Mouse (Mus musculus) heart, adult 2 months (tissue): ENCODE data around the gene Clspn. TPM values are rescaled to one million over a fixed set of nuclear protein-coding genes. Genes with fewer than 3 reads are reported as not detected.

Experiments used
- DNase-seq, 2 experiments: peaks; one replicate each; pipeline ENCODE4 v3.0.0; 2021
- H3K27ac ChIP-seq: fragments of 200-600 bp; 2 replicates; pipeline ENCODE4 v1.8.1; 2022
- H3K27me3 ChIP-seq: fragments of 200-500 bp; 2 replicates; pipeline ENCODE4 v1.6.1; 2012; ENCODE audit warnings: mild to moderate bottlenecking, low read length, inconsistent platforms, mixed read lengths; ENCODE audit not compliant: control insufficient read depth, insufficient read depth
- H3K36me3 ChIP-seq: fragments of 200-500 bp; 2 replicates; pipeline ENCODE4 v1.6.1; 2012; ENCODE audit warnings: low read length, inconsistent platforms; ENCODE audit not compliant: control insufficient read depth, insufficient read depth
- H3K4me1 ChIP-seq: fragments of 200-500 bp; 2 replicates; pipeline ENCODE4 v1.6.1; 2011; ENCODE audit warnings: low read length; ENCODE audit not compliant: control insufficient read depth, insufficient read depth
- H3K4me3 ChIP-seq: fragments of 200-600 bp; 2 replicates; pipeline ENCODE4 v1.8.1; 2022
- H3K79me2 ChIP-seq: fragments of 200-500 bp; replicated peaks from 2 replicates; pipeline ENCODE4 v1.6.1; 2012; ENCODE audit warnings: mild to moderate bottlenecking, inconsistent platforms, low read length, moderate library complexity, mixed read lengths; ENCODE audit not compliant: control insufficient read depth, insufficient read depth
- H3K9ac ChIP-seq: fragments of 200-500 bp; 2 replicates; pipeline ENCODE4 v1.6.1; 2012; ENCODE audit warnings: low read depth, mild to moderate bottlenecking, control low read depth, inconsistent platforms, low read length, mixed read lengths
- CTCF ChIP-seq: fragments of 200-600 bp; IDR thresholded peaks from 2 replicates; pipeline ENCODE4 v1.8.1; 2022; ENCODE audit warnings: antibody characterized with exemption, mild to moderate bottlenecking, moderate library complexity
- EP300 ChIP-seq: fragments of 200-500 bp; IDR thresholded peaks from 2 replicates; pipeline ENCODE4 v1.6.1; 2011; ENCODE audit warnings: low read depth, low read length, control low read depth; ENCODE audit not compliant: insufficient read depth
- POLR2A ChIP-seq: fragments of 200-500 bp; IDR thresholded peaks from 2 replicates; pipeline ENCODE4 v1.6.1; 2011; ENCODE audit warnings: mild to moderate bottlenecking, low read depth, low read length, control low read depth; ENCODE audit not compliant: insufficient read depth
- WGBS: fragments of 180-500 bp; shearing (Covaris S2); methylation state at CpG from one replicate; pipeline ENCODE4 v1.1.7; 2018; 5-methylcytosine and 5-hydroxymethylcytosine counted together
- intact Hi-C: fragments of 180-260 bp; cut with DNase I; formaldehyde crosslinking; loops from one replicate; pipeline ENCODE4 v1.15.1; 2025
- polyA plus RNA-seq: library from polyadenylated mRNA; depleted of rRNA; stranded (reverse); fragments of >200 nt; gene quantifications from 2 replicates; pipeline ENCODE4 v1.2.3, GENCODE M21; 2012
- total RNA-seq, 2 experiments: library from RNA; stranded (reverse); gene quantifications; 2 replicates each; pipeline ENCODE4 v1.2.3; 2021

The Clspn gene
- total and polyA plus RNA-seq, 3 experiments, result 0.14 to 0.37 TPM; not detected in 1

DNA sequence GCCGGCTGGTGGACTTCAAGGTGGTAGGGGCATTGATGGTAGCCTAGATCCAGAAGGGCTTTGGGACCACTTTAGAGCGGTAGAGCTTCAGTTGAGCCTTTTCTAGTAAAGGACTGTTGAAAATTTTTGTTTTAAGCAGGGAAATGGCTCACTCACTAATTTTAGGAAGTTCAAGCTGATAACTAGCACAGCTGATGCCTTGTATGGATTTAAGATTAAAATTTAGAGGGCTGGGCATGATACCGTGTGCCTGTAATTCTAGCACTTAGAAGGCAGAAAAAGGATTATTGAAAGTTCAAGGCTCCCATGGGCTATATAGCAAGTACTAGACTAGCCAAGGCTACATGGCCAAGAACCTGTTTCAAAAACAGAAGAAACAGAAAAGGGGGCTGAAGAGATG is 13.0 kb downstream of the Clspn start:
- Histone ChIP-seq H3K4me1 (no peaks in the 10 kb centered on the region), H3K79me2 (no peaks in the 10 kb centered on the region), H3K4me3 (no peak overlapping the region), H3K27ac (no peak overlapping the region), H3K27me3 (no peaks in the 10 kb centered on the region), H3K9ac (no peak overlapping the region), H3K36me3 (no peaks in the 10 kb centered on the region)
- 91% methylated on average over 3 of the region's 3 CpGs for WGBS
- TF ChIP-seq POLR2A (no peak), EP300 (no peak), CTCF (no peak)
- intact Hi-C loops, result no loop called here
- no peak for DNase-seq

DNA sequence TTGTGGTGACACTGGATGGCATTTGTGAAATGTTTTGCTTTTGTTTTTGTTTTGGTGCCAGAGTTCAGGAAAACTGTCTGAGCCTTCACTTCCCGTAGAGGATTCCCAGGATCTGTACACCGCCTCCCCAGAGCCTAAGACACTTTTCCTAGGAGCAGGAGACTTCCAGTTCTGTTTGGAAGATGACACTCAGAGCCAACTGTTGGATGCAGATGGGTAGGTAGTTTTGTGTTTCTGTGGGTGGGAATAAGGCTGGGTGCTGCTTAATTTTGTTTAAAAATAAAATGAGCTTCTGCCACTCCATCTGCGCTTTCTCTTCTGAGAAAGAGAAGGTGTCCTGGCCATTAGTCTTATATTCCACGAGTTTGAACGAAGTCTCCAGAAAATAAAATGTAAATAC is 19.5 kb downstream of the Clspn start:
- Histone ChIP-seq H3K36me3 (no peaks in the 10 kb centered on the region), H3K9ac (no peak overlapping the region), H3K79me2 (no peaks in the 10 kb centered on the region), H3K4me1 (no peaks in the 10 kb centered on the region), H3K27me3 (no peaks in the 10 kb centered on the region), H3K27ac (no peak overlapping the region), H3K4me3 (no peak overlapping the region)
- intact Hi-C loops, result no loop called here
- TF ChIP-seq CTCF, result no peak
- no peak for TF ChIP-seq POLR2A
- TF ChIP-seq EP300, result no peak
- 90% methylated on average over 5 of the region's 5 CpGs for WGBS
- no peak for DNase-seq

DNA sequence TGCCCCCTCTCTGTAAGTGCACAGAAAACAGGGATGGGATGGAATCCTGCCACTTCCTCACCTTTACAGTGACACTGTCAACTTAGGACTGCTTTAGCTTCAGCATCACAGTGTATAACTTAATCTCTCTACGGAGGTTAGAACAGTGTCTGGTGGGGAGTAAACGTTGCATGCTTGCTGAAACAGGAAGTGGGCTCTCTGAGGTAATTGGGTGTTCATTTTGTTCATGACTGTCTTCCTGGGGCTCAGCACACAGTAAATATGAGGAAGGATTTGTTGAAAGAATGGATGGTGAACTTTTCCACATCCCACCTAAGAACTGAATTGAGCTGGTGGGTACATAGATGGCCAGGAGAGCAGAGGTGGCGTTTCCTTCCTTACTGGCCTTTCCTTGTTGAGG is 21.2 kb downstream of the Clspn start:
- no peaks in the 10 kb centered on the region for H3K36me3 ChIP-seq
- no peak for TF ChIP-seq EP300
- H3K79me2 ChIP-seq, result no peaks in the 10 kb centered on the region
- no peaks in the 10 kb centered on the region for H3K27me3 ChIP-seq
- WGBS, result 74% methylated on average over 3 of the region's 3 CpGs
- no peak overlapping the region for H3K9ac ChIP-seq
- H3K4me3 ChIP-seq, result no peak overlapping the region
- H3K27ac ChIP-seq, result no peak overlapping the region
- no peak for DNase-seq
- H3K4me1 ChIP-seq, result no peaks in the 10 kb centered on the region
- intact Hi-C loops, result no loop called here

DNA sequence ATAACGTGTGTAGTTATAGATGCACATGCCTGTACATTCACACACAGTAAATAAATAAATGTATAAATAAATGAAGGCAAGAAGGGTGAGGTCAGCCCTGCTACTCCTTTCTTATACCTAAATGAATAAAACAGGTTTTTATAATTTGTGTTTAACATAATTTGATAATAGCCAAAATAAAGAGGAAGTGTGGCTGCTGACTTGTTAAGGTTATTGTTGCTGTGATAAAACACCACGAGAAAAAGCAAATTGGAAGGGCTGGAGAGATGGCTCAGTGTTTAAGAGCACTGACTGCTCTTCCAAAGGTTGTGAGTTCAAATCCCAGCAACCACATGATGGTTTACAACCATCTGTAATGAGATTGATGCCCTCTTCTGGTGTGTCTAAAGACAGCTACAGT is 22.3 kb downstream of the Clspn start:
- Histone ChIP-seq H3K27ac (no peak overlapping the region), H3K36me3 (no peaks in the 10 kb centered on the region), H3K79me2 (no peaks in the 10 kb centered on the region), H3K4me1 (no peaks in the 10 kb centered on the region), H3K4me3 (no peak overlapping the region), H3K27me3 (no peaks in the 10 kb centered on the region), H3K9ac (no peak overlapping the region)
- TF ChIP-seq CTCF (no peak), POLR2A (no peak), EP300 (no peak)
- 86% methylated on average over 2 of the region's 2 CpGs for WGBS
- intact Hi-C loops, result no loop called here
- DNase-seq, result no peak

DNA sequence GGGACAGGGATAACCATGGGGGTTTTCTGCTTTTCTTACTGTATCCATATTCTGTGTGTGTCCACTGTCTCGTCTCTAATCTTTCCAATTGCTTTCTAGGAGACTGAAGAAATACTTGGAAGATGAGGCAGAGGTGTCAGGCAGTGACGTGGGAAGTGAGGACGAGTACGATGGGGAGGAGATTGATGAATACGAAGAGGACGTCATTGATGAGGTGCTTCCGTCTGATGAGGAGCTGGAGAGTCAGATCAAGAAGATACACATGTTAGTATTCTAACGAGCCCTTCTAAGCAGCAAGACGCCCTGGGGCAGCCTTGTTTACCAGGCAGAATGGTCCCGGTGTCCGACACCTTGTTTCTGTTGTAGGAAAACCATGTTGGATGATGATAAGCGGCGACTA is 29.0 kb downstream of the Clspn start:
- Histone ChIP-seq H3K4me1 (no peaks in the 10 kb centered on the region), H3K79me2 (no peaks in the 10 kb centered on the region), H3K27me3 (no peaks in the 10 kb centered on the region), H3K27ac (no peak overlapping the region), H3K9ac (no peak overlapping the region), H3K4me3 (no peak overlapping the region), H3K36me3 (no peaks in the 10 kb centered on the region)
- intact Hi-C loops, result no loop called here
- WGBS, result 98% methylated on average over 13 of the region's 13 CpGs
- DNase-seq, result no peak
- TF ChIP-seq POLR2A (no peak), EP300 (no peak), CTCF (no peak)

DNA sequence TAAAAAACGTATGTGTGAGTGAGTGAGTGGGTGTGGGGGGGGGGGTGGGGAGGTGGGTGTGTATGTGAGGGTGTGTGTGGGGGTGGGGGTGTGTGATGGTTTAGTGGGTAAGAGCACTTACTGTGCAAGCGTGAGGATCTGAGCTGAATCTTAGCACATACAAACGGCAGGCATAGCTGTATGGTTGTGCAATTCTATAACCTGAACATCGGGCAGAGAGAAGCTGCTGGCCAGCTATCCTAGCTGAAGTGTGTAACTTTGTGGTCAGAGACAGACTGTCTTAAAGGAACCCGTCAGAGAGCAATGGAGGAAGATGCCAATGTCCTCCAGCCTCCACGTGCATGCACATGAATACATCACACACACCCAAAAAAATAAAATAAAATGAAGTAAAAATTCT is 35.3 kb downstream of the Clspn start:
- WGBS, result 93% methylated on average over 6 of the region's 6 CpGs
- Histone ChIP-seq H3K4me3 (no peak overlapping the region), H3K36me3 (no peaks in the 10 kb centered on the region), H3K27ac (no peak overlapping the region), H3K79me2 (no peaks in the 10 kb centered on the region), H3K4me1 (no peaks in the 10 kb centered on the region), H3K27me3 (no peaks in the 10 kb centered on the region), H3K9ac (no peak overlapping the region)
- no peak for DNase-seq
- TF ChIP-seq POLR2A, result no peak
- TF ChIP-seq EP300, result no peak
- no peak for TF ChIP-seq CTCF
- intact Hi-C loops, result no loop called here
